ENCODE assay signal across 10 mouse cellular contexts in genomic region chr6:72565506-72565905, GRCm38 (mm10). TPM values are rescaled to one million over a fixed set of nuclear protein-coding genes. Genes with fewer than 3 reads are reported as not detected.
DNase-seq lines count a peak whose midpoint lies in the region; ATAC-seq and TF ChIP-seq lines count a peak whose summit lies in the region.
"Had no signal": no experiment of that assay in that cellular context is flagged by ENCODE, and none has a peak within 500 bp of the region (broad histone marks: within the 10 kb centered on the region; RNA-seq: fewer than 3 reads in every experiment).

No protein-coding gene starts in this region.

- peak overlapping the region; percentile 49; the same call in 1 of the 2 replicates for H3K27ac ChIP-seq in kidney, embryonic 15.5 days
- H3K27ac ChIP-seq in kidney, adult 2 months (ENCODE audit: insufficient read depth, low read depth, low read length): no peak overlapping the region
- peak overlapping the region; percentile 44 for H3K27ac ChIP-seq in embryonic facial prominence, embryonic 14.5 days (replicated peaks; ENCODE audit: low read depth, low read length)
- H3K27ac ChIP-seq in hindbrain, embryonic 13.5 days: no peak overlapping the region
- H3K27ac ChIP-seq in midbrain, embryonic 14.5 days (replicated peaks; ENCODE audit: low read depth, low read length): no peak overlapping the region; the same call in 1 of the 2 replicates
- H3K27ac ChIP-seq: limb, embryonic 15.5 days had no signal

- H3K27me3 ChIP-seq in kidney, embryonic 15.5 days: no peaks in the 10 kb centered on the region
- no peaks in the 10 kb centered on the region for H3K27me3 ChIP-seq in kidney, adult 2 months (replicated peaks; ENCODE audit: control insufficient read depth, insufficient read depth, low read length)
- no peaks in the 10 kb centered on the region for H3K27me3 ChIP-seq in embryonic facial prominence, embryonic 14.5 days (replicated peaks; ENCODE audit: control insufficient read depth, insufficient read depth, low read length)
- no peaks in the 10 kb centered on the region for H3K27me3 ChIP-seq in hindbrain, embryonic 13.5 days
- H3K27me3 ChIP-seq in midbrain, embryonic 14.5 days (ENCODE audit: control insufficient read depth, insufficient read depth, low read length): no peaks in the 10 kb centered on the region
- H3K27me3 ChIP-seq: CH12.LX; limb, embryonic 15.5 days had no signal

- H3K36me3 ChIP-seq in kidney, embryonic 15.5 days: peaks cover 8% of the 10 kb centered on the region
- no peaks in the 10 kb centered on the region for H3K36me3 ChIP-seq in kidney, adult 2 months (ENCODE audit: control insufficient read depth, insufficient read depth, low read length)
- no peaks in the 10 kb centered on the region for H3K36me3 ChIP-seq in embryonic facial prominence, embryonic 14.5 days (ENCODE audit: control insufficient read depth, insufficient read depth, low read length)
- H3K36me3 ChIP-seq in hindbrain, embryonic 13.5 days: peaks cover 16% of the 10 kb centered on the region
- 0 out of 2 replicates have a peak, but pooled peaks cover 5% of the 10 kb centered on the region for H3K36me3 ChIP-seq in midbrain, embryonic 14.5 days (ENCODE audit: control insufficient read depth, insufficient read depth, low read length)

- no peak overlapping the region for H3K4me3 ChIP-seq in kidney, embryonic 15.5 days (replicated peaks)
- no peak overlapping the region for H3K4me3 ChIP-seq in kidney, adult 2 months (ENCODE audit: insufficient read depth, low read depth, low read length)
- no peak overlapping the region for H3K4me3 ChIP-seq in embryonic facial prominence, embryonic 14.5 days (ENCODE audit: low read depth, low read length)
- H3K4me3 ChIP-seq in hindbrain, embryonic 13.5 days: no peak overlapping the region
- no peak overlapping the region for H3K4me3 ChIP-seq in midbrain, embryonic 14.5 days (replicated peaks; ENCODE audit: low read depth, low read length)
- H3K4me3 ChIP-seq: limb, embryonic 15.5 days had no signal

- peaks cover 24% of the 10 kb centered on the region for H3K4me1 ChIP-seq in kidney, embryonic 15.5 days
- H3K4me1 ChIP-seq in kidney, adult 2 months (ENCODE audit: control insufficient read depth, insufficient read depth, low read length): peaks cover 9% of the 10 kb centered on the region; the same call in 1 of the 2 replicates
- no peaks in the 10 kb centered on the region for H3K4me1 ChIP-seq in embryonic facial prominence, embryonic 14.5 days (ENCODE audit: control insufficient read depth, insufficient read depth, low read length)
- H3K4me1 ChIP-seq in hindbrain, embryonic 13.5 days (replicated peaks): peaks cover 4% of the 10 kb centered on the region
- no peaks in the 10 kb centered on the region for H3K4me1 ChIP-seq in midbrain, embryonic 14.5 days (ENCODE audit: control insufficient read depth, insufficient read depth, low read length)

- no peak for TF ChIP-seq CTCF in kidney, adult 2 months (conservative IDR thresholded peaks at IDR 0.05; ENCODE audit: insufficient read depth, insufficient read length, low read depth, low read length)

- no peak overlapping the region for H3K4me2 ChIP-seq in kidney, embryonic 15.5 days
- no peak overlapping the region for H3K4me2 ChIP-seq in embryonic facial prominence, embryonic 14.5 days (ENCODE audit: low read depth, low read length)
- H3K4me2 ChIP-seq in hindbrain, embryonic 13.5 days: no peak overlapping the region
- H3K4me2 ChIP-seq in midbrain, embryonic 14.5 days (ENCODE audit: low read length): 0 out of 2 replicates have a peak overlapping the region, but pooled peaks have one; percentile 18
- H3K4me2 ChIP-seq: limb, embryonic 15.5 days had no signal

- H3K9ac ChIP-seq in kidney, embryonic 15.5 days: no peak overlapping the region
- no peak overlapping the region for H3K9ac ChIP-seq in embryonic facial prominence, embryonic 14.5 days (ENCODE audit: low read depth, low read length)
- H3K9ac ChIP-seq in hindbrain, embryonic 13.5 days: peak overlapping the region; percentile 30; the same call in 1 of the 2 replicates
- H3K9ac ChIP-seq in midbrain, embryonic 14.5 days (replicated peaks; ENCODE audit: low read length): peak overlapping the region; percentile 13; the same call in 1 of the 2 replicates
- H3K9ac ChIP-seq: limb, embryonic 15.5 days had no signal

- 74% methylated on average over 7 of the region's 7 CpGs for WGBS in kidney, embryonic 15.5 days
- WGBS in kidney, adult 2 months: 61% methylated on average over 7 of the region's 7 CpGs
- WGBS in embryonic facial prominence, embryonic 14.5 days: 71% methylated on average over 7 of the region's 7 CpGs
- WGBS in hindbrain, embryonic 13.5 days: 73% methylated on average over 7 of the region's 7 CpGs
- WGBS in midbrain, embryonic 14.5 days: 71% methylated on average over 7 of the region's 7 CpGs

- no peaks in the 10 kb centered on the region for H3K9me3 ChIP-seq in kidney, embryonic 15.5 days (replicated peaks)
- H3K9me3 ChIP-seq in embryonic facial prominence, embryonic 14.5 days (ENCODE audit: control insufficient read depth, low read length): no peaks in the 10 kb centered on the region
- no peaks in the 10 kb centered on the region for H3K9me3 ChIP-seq in hindbrain, embryonic 13.5 days
- no peaks in the 10 kb centered on the region for H3K9me3 ChIP-seq in midbrain, embryonic 14.5 days (ENCODE audit: control insufficient read depth, low read length)
- H3K9me3 ChIP-seq: limb, embryonic 15.5 days had no signal

- DNase-seq in kidney, adult 2 months: no peak
- no peak for DNase-seq in embryonic facial prominence, embryonic 14.5 days (ENCODE audit: low spot score)
- no peak for DNase-seq in midbrain, embryonic 14.5 days
- DNase-seq in frontal cortex, postnatal 25 days (ENCODE audit: low spot score in 2 of 2): no peak
- no peak for DNase-seq in thymus, postnatal 4 days
- no peak for DNase-seq in thymus, adult 18-20 months

- peak; percentile 14; the same call in 1 of the 2 replicates for ATAC-seq in kidney, embryonic 15.5 days (replicated peaks; ENCODE audit: low FRiP score)
- no peak for ATAC-seq in embryonic facial prominence, embryonic 14.5 days (ENCODE audit: low read depth)
- ATAC-seq in hindbrain, embryonic 13.5 days (ENCODE audit: low FRiP score): peak; percentile 49
- no peak for ATAC-seq in midbrain, embryonic 14.5 days (ENCODE audit: low FRiP score, low TSS enrichment)

- TF ChIP-seq POLR2A in kidney, adult 2 months (IDR thresholded peaks at IDR 0.05; ENCODE audit: low read depth, low read length): no peak

RNA-seq across cellular contexts. Expression of gene Capg, which starts 21.3 kb away (rescaled TPM):
- 68.4 and 70.7 TPM in 2 replicates for polyA plus RNA-seq in kidney, embryonic 15.5 days (2015; fragmentation: Nextera tagmentation; extraction: Ambion mirVana)
- 64.3 and 70.9 TPM in 2 replicates for polyA plus RNA-seq in kidney, adult 2 months (2012; rRNA removed)
- 70.8 and 75.9 TPM in 2 replicates for polyA plus RNA-seq in embryonic facial prominence, embryonic 14.5 days (2014; fragmentation: Nextera tagmentation; extraction: Ambion mirVana)
- polyA plus RNA-seq in hindbrain, embryonic 13.5 days (2015; fragmentation: Nextera tagmentation; extraction: Ambion mirVana): 9.2 and 10.2 TPM in 2 replicates
- 3.3 and 8.6 TPM in 2 replicates for polyA plus RNA-seq in midbrain, embryonic 14.5 days (2014; fragmentation: Nextera tagmentation; extraction: Ambion mirVana)

RNA-seq across cellular contexts. Expression of gene Elmod3, which starts 32.7 kb away (rescaled TPM):
- polyA plus RNA-seq in kidney, embryonic 15.5 days (2015; fragmentation: Nextera tagmentation; extraction: Ambion mirVana): 14.6 and 16.8 TPM in 2 replicates
- 43.0 and 43.4 TPM in 2 replicates for polyA plus RNA-seq in kidney, adult 2 months (2012; rRNA removed)
- 18.7 and 18.8 TPM in 2 replicates for polyA plus RNA-seq in embryonic facial prominence, embryonic 14.5 days (2014; fragmentation: Nextera tagmentation; extraction: Ambion mirVana)
- polyA plus RNA-seq in hindbrain, embryonic 13.5 days (2015; fragmentation: Nextera tagmentation; extraction: Ambion mirVana): 15.3 and 15.5 TPM in 2 replicates
- polyA plus RNA-seq in midbrain, embryonic 14.5 days (2014; fragmentation: Nextera tagmentation; extraction: Ambion mirVana): 13.5 and 19.8 TPM in 2 replicates

RNA-seq across cellular contexts. Expression of gene Retsat, which starts 32.8 kb away (rescaled TPM):
- polyA plus RNA-seq in kidney, embryonic 15.5 days (2015; fragmentation: Nextera tagmentation; extraction: Ambion mirVana): 22.1 and 24.6 TPM in 2 replicates
- polyA plus RNA-seq in kidney, adult 2 months (2012; rRNA removed): 237 and 272 TPM in 2 replicates
- 16.4 and 18.2 TPM in 2 replicates for polyA plus RNA-seq in embryonic facial prominence, embryonic 14.5 days (2014; fragmentation: Nextera tagmentation; extraction: Ambion mirVana)
- polyA plus RNA-seq in hindbrain, embryonic 13.5 days (2015; fragmentation: Nextera tagmentation; extraction: Ambion mirVana): 4.8 and 5.9 TPM in 2 replicates
- 4.2 and 5.1 TPM in 2 replicates for polyA plus RNA-seq in midbrain, embryonic 14.5 days (2014; fragmentation: Nextera tagmentation; extraction: Ambion mirVana)

RNA-seq across cellular contexts. Expression of gene Sh2d6, which starts 44.0 kb away (rescaled TPM):
- polyA plus RNA-seq in kidney, embryonic 15.5 days (2015; fragmentation: Nextera tagmentation; extraction: Ambion mirVana): 0.13 and 0.14 TPM in 2 replicates
- polyA plus RNA-seq in kidney, adult 2 months (2012; rRNA removed): 0.09 and 0.12 TPM in 2 replicates
- polyA plus RNA-seq in embryonic facial prominence, embryonic 14.5 days (2014; fragmentation: Nextera tagmentation; extraction: Ambion mirVana): not detected in 2 replicates
- polyA plus RNA-seq in hindbrain, embryonic 13.5 days (2015; fragmentation: Nextera tagmentation; extraction: Ambion mirVana): 0.41 and 1.0 TPM in 2 replicates
- polyA plus RNA-seq in midbrain, embryonic 14.5 days (2014; fragmentation: Nextera tagmentation; extraction: Ambion mirVana): 0.98 and 1.1 TPM in 2 replicates

RNA-seq across cellular contexts. Expression of gene Tgoln1, which starts 51.3 kb away (rescaled TPM):
- 37.5 and 39.5 TPM in 2 replicates for polyA plus RNA-seq in kidney, embryonic 15.5 days (2015; fragmentation: Nextera tagmentation; extraction: Ambion mirVana)
- 101 and 118 TPM in 2 replicates for polyA plus RNA-seq in kidney, adult 2 months (2012; rRNA removed)
- 33.8 and 34.7 TPM in 2 replicates for polyA plus RNA-seq in embryonic facial prominence, embryonic 14.5 days (2014; fragmentation: Nextera tagmentation; extraction: Ambion mirVana)
- polyA plus RNA-seq in hindbrain, embryonic 13.5 days (2015; fragmentation: Nextera tagmentation; extraction: Ambion mirVana): 37.1 and 38.1 TPM in 2 replicates
- 31.6 and 47.1 TPM in 2 replicates for polyA plus RNA-seq in midbrain, embryonic 14.5 days (2014; fragmentation: Nextera tagmentation; extraction: Ambion mirVana)

Comparison
In these comparisons a context has a peak if more than half of its experiments do, and no peak if none do; other contexts are left out.
1. H3K27ac ChIP-seq: peak in kidney, embryonic 15.5 days (single experiment) and embryonic facial prominence, embryonic 14.5 days (single experiment); none in kidney, adult 2 months (single experiment), hindbrain, embryonic 13.5 days (single experiment) and midbrain, embryonic 14.5 days (single experiment).
2. ATAC-seq: peak in kidney, embryonic 15.5 days (single experiment) and hindbrain, embryonic 13.5 days (single experiment); none in embryonic facial prominence, embryonic 14.5 days (single experiment) and midbrain, embryonic 14.5 days (single experiment).
3. H3K9ac ChIP-seq: peak in hindbrain, embryonic 13.5 days (single experiment) and midbrain, embryonic 14.5 days (single experiment); none in kidney, embryonic 15.5 days (single experiment) and embryonic facial prominence, embryonic 14.5 days (single experiment).